Mouse (Mus musculus) urinary bladder, postnatal 25 days (tissue): Measurements from ENCODE around the gene Haus2.
"Not testable (repeated sequence)": the region's sequence is repeated elsewhere in the genome, so short reads cannot be mapped to it uniquely, and the experiment has no call there.

Experiments
- DNase-seq: peaks from one replicate; pipeline ENCODE4 v3.0.0; 2022; ENCODE audit warnings: low spot score

Haus2 gene

GRCm38 (mm10) chr2:120608830-120609723 is at the start of gene Haus2, which contains the start of gene Lrrc57:
TSS of gene Haus2 (plus strand) at chr2:120609383.
TSS of gene Lrrc57 (minus strand) at chr2:120609520.
- peak; percentile 92 for DNase-seq

DNA sequence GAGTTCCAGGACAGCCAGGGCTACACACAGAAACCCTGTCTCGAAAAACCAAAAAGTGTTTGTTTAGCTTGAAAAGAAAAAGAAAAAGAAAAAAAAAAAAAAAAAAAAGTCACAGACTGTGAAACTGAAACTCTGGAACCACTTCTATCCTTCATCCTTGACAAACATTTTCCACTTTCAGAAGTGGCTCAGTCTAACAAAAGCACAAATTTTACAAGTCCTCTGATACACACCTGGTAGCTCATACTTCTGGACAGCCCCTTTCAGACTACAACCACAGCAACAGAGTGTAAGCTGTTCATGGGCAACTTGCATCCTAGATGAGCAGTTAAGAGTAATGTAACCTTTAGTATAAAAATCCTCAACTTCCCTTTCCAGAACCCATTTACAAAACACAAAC is 47.7 kb upstream of the Haus2 start:
- no peak for DNase-seq

- no peak for DNase-seq
These were observed 46.3 kb upstream of the Haus2 start for GRCm38 (mm10) chr2:120562859-120563234.

DNA sequence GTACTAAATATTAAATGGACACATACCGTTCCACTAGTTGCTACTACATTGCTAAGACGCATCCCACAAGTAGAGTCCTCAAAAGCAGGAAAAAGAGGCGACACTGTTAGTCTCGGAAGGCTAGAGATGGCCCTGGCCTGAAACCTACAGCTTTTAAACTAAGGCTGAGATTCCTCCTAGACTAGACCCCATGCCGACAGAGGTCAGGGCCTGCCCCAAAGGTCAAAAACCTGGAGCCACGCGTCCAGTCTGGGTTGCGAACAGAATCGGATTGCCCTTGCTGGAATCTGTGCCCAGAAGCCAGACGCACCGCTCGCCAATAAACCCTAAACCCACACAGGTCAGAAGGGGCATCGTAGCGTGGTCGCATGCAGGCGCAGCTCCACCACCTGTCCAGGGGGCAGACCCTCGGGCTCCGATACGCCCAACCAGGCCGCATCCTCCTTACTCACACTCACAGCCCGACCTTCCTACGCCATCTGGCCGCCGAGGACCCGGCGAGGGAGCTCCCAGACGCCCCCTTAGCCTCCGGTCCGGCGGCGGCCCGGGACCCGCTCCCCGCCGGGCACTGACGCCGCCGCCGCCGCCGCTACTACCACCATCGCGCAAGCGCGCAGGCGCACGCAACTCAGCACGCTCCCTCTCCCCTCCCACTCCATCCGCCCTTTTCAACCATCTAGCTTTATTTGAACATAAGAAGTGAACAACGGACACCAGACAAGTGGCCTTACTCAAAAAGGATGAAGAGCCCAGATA is 45.8 kb upstream of the Haus2 start, which contains the start of gene Zfp106:
Zfp106 (minus strand) TSS at position 609 of the 756 bp plus-strand sequence.
- DNase-seq: peak; percentile 78

- DNase-seq: not testable (repeated sequence)
These were observed 44.5 kb upstream of the Haus2 start for GRCm38 (mm10) chr2:120564548-120565188.

- no peak for DNase-seq
These were observed 43.8 kb upstream of the Haus2 start for GRCm38 (mm10) chr2:120565363-120565762.

GRCm38 (mm10) chr2:120566886-120567797 is 42.0 kb upstream of the Haus2 start, which contains the start of gene Snap23:
TSS of gene Snap23 (plus strand) at chr2:120567671.
- DNase-seq: peak; percentile 92

GRCm38 (mm10) chr2:120567798-120568320 is 41.3 kb upstream of the Haus2 start:
- no peak for DNase-seq

DNA sequence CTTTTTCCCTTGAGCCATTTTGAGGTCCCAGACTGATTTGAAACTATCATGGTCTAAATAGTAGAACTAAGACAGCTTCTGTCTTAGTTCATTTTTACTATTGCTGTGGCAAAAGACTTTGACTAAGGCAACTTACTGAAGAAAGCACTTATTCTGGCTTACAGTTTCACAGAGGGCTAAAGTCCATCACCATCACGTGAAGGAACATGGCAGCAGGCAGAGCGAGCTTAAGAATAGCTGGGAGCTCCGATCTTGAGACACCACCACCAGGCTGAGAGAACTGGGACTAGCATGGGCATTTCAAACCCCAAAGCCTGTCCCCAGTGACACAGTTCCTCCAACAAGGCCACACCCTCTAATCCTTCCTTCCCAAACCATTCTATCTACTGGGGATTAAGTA is 38.1 kb upstream of the Haus2 start:
- DNase-seq: no peak

DNA sequence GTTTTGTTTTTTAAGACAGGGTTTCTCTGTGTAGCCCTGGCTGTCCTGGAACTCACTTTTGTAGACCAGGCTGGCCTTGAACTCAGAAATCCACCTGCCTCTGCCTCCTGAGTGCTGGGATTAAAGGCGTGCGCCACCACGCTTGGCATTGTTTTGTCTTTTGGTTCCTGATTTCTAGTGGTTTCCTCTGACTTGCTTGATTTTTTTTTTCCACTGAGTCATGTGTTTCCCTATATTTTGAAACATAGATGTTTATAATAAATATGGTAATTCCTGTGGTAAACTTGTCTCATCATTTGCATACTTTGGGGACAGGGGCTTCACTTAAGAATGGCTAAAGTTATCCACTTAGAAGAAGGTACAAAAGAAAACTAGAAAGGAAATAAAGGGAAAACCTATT is 37.0 kb upstream of the Haus2 start:
- not testable (repeated sequence) for DNase-seq

GRCm38 (mm10) chr2:120575121-120575520 is 34.1 kb upstream of the Haus2 start:
- DNase-seq: no peak

GRCm38 (mm10) chr2:120575978-120576377 is 33.2 kb upstream of the Haus2 start:
- no peak for DNase-seq

DNA sequence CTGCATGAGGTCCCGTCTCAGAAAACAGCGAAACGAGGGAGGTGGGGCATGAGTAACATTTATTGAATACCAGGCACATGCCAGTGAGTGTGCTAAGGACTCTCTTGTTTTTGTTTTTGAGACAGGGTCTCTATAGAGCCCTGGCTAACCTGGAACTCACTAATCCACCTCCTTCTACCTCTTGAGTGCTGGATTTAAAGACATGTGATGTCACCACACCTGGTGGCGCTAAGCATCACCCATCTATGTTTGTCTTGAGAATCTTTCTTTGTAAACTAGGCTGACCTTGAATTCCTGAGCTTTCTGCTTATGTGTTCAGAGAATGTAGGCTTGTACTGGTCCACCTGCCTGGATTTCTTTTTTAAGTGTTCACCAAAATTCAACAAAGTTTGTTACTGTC is 31.4 kb upstream of the Haus2 start:
- DNase-seq: no peak

DNA sequence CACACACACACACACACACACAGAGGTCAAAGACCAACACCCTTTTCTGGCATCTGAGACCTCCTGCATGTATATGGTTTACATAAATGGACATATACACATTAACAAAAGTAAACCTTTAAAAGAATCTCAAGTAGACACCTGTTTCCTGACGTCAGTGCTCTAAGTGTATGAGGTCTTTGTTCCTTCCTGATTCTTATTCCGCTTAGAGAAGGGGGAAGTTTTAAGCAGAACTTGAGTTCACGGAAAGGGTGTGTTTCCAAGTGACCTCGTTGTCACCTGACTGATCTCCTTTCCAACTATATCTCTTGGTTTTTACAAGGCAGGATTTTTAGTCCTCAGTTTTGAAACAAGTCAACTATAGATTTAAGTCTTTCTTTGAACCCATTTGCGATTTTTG is 30.9 kb upstream of the Haus2 start:
- no peak for DNase-seq

DNA sequence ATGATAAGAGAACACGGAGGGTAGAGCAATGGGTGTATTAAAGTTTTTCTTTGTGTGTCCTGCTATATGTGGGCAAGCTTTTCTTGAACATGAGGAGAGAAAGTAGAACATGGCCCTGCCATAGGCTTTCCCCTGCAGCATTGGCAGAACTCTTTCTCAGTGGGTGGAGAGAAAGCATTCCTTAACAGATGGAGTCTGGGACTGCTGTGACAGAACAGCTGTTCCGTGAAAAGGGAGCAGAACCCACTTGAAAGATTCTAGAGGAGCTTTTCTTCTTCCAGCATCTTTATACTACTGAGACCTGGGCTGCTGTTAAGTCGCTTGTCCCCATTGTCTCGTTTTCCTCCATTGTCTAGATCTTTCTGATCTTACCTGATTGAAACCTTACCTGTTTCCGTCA is 19.4 kb upstream of the Haus2 start:
- DNase-seq: no peak

DNA sequence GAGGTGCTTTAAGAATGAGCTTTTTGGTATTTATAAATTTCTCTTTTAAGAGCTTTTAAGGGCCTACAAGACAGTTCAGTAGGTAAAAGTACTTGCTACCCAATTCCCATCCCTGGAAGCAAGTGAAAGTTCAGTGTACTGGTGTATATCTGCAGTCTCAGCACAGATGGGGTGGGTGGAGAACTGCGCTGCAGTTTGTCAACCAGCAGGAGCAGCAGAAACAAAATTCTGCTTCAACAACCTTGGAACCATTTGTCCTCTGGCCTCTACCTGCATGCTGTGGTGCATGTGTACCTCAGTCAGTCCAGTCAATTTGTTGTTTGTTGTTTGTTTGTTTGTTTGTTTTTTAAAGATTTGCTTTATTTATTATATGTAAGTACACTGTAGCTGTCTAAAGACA is 17.0 kb upstream of the Haus2 start:
- no peak for DNase-seq

DNA sequence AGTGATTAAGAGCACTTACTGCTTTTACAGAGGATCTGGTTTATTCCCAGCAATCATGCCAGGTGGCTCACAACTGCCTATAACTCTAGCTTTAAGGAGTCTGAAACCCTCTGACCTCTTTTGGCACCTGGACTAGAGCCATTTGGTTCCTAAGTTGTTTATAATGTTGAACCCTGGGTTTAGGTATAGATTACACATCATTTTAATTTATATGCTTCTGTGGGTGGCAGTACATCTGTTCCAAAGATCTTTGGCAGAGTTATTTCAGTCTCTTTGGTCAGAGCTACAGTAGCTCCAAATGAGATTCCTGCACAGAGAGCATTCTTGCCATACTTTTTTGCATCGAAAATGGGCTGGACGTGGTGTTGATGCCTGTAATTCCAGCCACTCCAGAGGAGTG is 11.4 kb upstream of the Haus2 start:
- DNase-seq: no peak

DNA sequence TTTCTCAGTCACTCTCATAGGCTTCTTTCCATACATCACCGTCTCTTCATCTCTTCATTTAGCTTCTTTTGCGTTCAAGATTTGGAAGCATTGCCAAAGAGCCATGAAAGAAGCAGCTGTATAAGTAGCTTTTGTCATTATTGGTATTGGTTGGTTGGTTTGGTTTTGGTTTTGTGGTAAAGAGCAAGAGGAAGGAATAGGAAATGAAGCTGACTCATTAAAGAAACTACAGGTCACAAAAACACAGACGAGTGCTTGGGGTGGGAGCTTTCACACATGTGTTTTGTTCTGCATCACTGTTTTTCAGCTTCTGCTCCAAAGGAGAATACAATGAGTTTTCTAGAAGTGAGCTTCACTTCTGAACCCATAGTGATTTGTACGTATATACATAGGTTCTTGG is 9.7 kb upstream of the Haus2 start:
- no peak for DNase-seq

DNA sequence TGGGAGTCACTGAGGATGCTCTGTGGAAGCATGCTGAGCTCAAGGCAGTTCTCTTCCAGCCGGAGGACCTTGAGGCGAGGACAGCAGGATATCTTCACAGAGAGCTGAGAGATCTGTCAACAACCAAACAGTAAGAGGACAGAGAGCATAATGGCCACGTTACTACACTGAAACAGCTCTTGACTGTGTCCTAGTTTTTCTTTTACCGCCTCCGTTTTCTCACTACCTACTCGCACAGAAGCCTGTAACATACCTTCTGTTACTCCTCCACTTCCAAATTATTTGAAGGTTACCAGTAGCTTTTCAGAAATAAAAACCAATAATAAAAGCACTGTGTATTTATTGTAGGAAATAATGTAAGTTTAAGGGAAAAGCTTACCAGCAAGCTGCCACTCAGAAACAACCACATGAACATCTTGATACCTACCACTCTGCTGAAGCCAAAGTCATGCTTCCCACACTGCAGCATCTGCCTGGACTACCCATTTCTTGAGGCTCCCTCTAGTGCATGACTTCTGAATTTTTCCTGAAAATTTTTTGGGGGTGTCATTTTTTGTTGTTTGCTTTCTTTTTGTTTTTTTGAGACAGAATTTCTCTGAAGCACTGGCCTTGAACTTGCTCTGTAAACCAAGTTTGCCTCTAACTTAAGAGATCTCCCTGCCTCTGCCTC is 3.0 kb upstream of the Haus2 start:
- no peak for DNase-seq
